Mouse (Mus musculus): ENCODE results near the gene 1500011B03Rik.
"Not testable (repeated sequence)": the region's sequence is repeated elsewhere in the genome, so short reads cannot be mapped to it uniquely, and the experiment has no call there.

1500011B03Rik gene

DNA sequence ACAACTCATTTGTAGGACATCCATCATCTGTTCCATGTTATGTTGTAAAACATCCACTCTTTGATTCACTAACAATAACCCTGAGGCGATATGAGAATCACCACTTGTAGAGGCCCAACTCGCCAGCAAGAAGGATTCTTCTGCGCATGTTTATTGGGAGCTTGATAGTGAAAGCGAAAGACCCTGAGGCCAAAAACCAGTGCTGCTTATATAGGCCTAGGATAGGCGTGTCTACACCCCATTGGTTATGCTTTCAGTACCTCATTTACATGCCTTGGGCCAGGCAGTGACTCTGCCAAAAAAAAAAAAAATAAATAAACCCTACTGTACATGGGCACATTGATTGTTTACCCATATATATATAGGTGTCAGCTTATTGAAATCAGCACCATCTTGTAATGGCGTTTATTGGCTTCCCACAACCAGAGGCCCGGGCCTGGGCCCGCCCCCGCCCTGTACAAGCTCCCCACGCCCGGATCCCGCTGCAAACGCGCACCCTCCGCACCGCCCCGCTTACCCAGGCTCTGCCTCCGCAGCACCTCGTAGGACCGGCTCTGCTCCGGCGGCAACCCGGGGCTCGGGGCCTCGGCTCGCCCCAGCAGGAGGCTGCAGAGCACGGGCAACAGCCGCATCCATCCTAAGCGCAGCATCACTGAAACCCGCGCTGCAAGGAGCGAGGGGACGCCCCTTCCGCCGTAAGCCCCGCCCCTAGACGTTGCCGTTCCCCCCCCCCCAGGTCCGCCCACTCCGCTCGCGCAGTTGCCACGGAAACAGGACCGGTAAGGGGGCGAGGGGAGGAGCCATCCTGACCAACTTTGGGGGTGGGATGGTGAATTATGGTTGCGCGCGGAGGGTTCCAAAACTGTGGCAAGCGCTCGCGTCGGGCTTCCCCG, at the start of gene 1500011B03Rik:
1500011B03Rik (minus strand) TSS at position 673 of the 893 bp plus-strand sequence.
- DNase-seq (ENCODE audit: extremely low read depth, low read depth): peak; percentile 47

DNA sequence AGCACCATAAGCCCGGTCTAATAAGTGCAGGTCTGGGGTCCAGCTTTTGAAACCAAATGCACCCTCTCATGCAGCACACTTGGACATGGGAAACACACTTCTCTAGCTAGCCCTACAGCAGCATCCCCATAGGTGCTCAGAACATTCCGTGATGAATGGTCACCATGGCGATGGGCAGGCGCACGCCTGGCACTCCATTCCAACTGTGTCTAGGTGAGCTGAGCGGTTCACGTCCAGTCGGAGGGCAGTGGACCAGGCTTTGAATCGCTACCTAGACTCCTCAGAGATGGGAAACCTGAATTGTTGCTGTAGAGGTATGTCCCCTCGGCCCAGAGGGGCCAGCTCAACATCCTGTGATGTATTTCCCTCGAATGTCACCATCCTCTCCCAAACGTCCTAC, 42.0 kb upstream of the 1500011B03Rik start:
- DNase-seq (ENCODE audit: extremely low read depth, low read depth): no peak

DNA sequence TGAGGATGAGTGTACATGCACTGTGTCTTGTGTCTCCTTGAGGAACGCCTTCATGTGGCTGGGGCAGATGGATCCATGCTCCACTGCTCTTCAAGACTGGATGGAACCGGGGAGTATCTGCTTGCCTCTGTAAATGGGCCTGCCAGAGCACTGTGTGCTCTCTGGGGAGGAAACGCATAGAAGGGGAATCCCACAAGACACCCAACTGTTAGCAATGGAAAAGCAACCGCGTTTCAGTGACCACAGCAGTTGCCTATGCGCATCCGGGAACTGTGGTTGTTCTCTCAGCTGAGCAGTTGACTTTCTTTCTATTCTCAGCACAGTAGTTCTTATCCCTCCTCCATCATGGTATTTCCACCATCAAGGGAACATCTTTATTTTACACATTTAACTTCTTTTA, 41.5 kb upstream of the 1500011B03Rik start:
- no peak for DNase-seq (ENCODE audit: extremely low read depth, low read depth)

DNA sequence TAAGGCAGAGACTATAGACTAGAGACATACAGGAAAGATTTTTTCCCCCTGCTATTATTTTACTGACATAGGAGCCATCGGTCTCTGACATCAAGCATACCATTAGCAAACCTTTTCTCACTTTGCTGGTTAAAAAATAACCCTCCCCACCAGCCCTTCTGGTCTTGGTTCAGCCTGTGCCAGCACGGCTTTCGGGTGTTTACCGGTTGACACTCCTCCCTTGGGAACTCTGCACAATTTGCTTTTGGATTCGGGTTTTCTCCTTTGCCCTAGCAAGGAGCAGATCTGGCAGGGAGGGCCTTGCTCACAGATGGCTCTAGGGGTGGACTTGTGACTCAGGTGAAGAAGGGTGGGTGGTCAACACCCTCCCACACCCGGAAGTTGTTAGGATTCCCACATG, 38.5 kb upstream of the 1500011B03Rik start:
- DNase-seq (ENCODE audit: extremely low read depth, low read depth): no peak

DNA sequence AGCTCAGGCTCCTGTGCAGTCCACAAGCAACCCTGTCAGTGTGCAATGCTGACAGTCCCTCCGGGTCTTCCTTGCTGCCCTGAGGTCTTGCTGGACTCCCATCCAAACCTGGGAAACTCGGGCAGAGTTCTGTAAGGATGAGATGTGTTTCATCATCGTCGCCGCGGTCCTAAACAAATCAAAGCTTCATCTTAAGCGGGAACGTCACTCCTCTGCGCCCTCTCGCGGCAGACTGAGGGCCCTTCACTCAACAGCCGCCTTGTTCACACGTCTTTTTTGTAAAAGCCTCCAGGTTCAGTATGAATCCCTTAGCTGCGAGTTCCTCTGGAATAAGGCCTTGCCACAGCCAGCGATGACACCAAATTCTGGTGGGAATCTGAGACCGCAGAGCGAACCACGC, 36.0 kb upstream of the 1500011B03Rik start:
- peak; percentile 11 for DNase-seq (ENCODE audit: extremely low read depth, low read depth)

DNA sequence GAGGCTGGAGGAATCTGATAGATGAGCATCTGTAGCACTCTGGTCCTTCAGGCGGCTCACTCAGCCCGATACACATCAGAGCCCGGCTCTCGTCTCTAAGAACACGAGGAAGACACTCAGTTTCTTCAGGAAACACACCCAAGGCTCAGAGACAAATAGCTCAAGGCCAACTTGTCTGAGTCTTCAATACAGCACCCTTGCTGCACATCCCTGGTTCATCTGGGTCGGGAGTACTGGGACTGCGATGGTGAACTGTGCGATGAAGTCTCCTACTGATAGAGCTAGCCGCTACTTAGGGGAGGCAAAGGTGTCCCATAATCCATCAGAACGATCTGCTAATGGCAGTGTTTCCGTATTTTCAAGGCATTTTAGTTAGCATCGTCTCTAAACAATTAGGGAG, 35.3 kb upstream of the 1500011B03Rik start, which contains the start of gene Gm9936:
Gm9936 (minus strand) TSS at position 101 of the 400 bp plus-strand sequence.
- no peak for DNase-seq (ENCODE audit: extremely low read depth, low read depth)

DNA sequence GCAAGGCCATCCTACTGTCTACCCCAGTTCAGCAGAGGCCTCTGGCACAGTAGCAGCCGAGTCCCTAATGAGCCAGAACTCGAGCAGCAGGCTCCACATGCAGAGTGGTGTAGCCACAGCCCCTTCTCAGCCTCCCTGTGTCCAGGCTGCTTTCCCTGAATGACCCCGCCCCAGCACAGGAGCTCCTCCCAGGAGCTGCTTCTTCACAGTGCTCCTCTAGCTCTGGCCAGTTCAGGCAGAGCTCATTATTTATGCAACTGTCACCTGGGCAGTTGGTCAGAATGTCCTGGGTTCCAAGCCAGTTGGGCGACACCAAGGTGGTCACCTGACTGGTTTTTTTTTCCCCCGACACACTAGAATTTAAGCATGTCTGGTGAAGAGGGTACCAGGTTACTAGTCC, 30.1 kb upstream of the 1500011B03Rik start, which contains the start of gene 4930519G04Rik:
4930519G04Rik (plus strand) TSS at position 301 of the 400 bp plus-strand sequence.
- not testable (repeated sequence) for DNase-seq (ENCODE audit: extremely low read depth, low read depth)

DNA sequence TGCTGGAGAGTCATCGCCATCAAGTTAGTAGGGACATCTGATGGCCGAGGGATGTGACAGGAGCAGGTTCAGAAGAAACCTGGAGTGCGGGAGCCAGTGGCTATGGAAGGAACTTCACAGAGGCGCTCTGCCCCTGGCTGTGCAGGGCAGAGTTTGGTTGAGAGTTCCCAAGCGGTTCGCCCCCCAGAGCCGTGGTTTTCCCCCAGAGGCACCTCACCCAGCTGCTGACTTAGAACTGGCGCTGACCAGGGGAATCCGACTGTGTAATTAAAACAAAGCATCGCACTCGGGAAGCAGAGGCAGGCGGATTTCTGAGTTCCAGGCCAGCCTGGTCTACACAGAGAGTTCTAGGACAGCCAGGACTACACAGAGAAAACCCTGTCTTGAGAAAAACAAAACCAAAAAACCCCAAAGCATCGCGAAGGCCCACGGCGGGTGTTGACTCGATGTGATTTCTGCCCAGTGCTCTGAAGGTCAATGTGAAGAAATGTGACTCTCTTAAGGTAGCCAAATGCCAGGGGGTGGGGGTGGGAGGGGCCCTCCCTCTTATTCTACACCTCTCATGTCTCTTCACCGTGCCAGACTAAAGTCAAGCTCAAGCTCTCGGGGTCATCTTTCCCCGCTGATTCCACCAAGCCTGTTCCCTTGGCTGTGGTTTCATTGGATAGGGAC, 28.4 kb upstream of the 1500011B03Rik start:
- no peak for DNase-seq (ENCODE audit: extremely low read depth, low read depth)

DNA sequence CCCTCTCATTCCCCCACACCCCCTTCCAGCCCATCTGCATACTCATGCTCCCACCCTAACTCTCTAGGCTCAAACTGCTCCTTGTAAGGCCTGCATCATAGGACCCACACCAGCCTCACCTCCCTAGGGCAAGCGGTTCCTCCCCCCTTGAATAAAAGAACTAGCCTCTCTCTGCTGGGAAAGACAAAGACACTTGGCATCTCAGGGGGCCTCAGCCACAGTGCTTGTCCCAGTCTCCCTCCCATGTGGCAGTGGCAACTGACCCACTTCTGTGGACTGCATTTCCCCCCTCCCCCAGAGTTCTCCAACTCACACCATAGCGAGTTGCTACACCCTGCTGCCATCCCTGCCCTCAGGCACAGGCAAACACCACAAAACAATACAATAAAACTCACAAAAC, 21.1 kb upstream of the 1500011B03Rik start:
- DNase-seq (ENCODE audit: extremely low read depth, low read depth): not testable (repeated sequence)

DNA sequence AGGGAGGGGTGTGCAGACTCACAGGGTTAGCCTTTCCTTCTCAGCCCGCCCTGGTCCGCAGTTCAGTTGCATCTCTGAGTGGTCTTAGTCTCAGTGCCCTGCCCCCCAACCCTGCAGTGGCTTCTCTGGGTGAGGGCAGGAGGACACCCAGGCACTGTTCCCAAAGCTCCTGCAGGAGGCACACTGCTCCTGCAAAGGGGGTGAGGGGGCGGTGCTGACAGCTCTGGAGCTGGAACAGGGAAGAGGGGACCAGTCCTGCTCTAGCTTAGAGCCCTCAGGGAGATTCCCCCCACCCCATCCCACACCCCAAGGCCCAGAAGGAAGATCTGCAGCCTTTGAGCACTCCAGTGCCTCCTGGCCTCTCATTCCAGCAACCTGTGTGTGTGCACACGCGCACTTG, 19.4 kb upstream of the 1500011B03Rik start:
- DNase-seq (ENCODE audit: extremely low read depth, low read depth): no peak

DNA sequence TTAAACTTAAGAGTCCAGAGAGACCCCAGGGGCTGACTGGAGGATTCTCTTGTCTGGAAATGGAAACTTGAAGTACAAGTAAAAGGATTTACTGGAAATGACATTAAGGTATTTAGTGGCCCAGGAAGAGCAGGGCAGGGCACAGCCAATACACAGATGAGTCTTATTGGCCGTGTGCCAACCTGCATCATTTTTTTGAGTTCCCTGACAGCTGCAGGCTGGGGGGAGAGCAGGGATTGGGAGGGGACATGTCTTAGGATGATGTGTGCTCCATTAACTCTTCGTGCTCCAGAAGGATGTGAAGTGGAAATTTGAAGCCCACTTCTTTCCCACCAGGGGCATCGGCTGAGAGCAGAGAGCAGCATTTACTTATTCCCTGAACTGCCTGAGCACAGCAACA, 18.9 kb upstream of the 1500011B03Rik start:
- DNase-seq (ENCODE audit: extremely low read depth, low read depth): not testable (repeated sequence)

DNA sequence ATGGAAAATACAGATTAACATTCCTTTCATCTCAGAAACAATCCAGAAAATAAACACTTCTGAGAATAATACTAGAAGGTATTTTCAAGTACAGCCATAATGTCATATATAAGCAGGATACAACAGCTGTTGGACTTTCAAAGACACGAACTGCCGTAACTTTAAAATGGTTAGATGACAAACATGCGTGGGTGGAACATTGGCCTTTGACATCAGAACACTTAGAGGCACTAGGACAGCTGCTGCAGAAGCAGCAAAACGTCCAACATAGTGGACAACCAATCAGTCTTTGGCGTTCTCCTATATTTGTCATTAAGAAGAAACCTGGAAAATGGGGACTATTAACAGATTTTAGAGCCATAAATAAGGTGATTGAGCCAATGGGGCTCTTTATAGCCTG, 17.2 kb upstream of the 1500011B03Rik start:
- not testable (repeated sequence) for DNase-seq (ENCODE audit: extremely low read depth, low read depth)

DNA sequence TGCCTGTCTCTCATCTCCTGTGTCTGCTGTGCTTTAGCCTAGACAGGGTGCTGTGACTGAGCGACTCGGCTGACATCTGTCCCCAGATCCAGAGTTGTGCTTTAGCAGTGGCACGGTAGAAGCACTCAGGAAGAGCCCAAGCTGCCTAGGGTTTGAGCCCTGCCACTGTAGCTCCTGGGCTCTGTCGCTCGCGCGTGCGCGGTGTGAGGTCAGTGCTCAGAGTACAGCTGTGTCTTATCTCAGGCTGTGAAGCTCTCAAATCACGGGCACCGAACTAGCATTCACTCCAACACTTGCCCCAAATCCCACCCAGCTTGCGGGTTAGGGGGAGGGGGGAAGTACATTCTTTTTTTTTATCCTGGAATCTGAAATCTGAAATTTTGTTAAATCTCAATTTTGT, 13.6 kb upstream of the 1500011B03Rik start:
- no peak for DNase-seq (ENCODE audit: extremely low read depth, low read depth)

DNA sequence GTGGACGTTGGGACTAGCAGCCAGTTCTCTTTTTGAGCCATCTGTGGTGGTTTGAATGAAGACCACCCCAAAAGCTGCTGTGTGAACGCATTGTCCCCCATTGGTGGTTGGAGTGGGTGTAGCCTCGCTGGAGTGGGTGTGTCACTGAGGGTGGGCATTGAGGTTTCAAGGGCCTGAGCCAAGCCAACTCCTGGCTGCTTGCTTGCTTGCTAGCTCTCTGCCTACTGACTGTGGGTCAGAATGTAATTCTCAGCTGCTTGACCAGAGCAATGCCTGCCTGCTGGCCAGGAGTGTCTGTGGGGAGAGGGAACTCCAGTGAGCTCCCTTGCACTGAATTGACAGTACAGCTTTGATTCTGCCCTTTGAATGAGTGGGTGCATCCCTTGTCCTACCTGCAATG, 6.5 kb upstream of the 1500011B03Rik start:
- no peak for DNase-seq (ENCODE audit: extremely low read depth, low read depth)

DNA sequence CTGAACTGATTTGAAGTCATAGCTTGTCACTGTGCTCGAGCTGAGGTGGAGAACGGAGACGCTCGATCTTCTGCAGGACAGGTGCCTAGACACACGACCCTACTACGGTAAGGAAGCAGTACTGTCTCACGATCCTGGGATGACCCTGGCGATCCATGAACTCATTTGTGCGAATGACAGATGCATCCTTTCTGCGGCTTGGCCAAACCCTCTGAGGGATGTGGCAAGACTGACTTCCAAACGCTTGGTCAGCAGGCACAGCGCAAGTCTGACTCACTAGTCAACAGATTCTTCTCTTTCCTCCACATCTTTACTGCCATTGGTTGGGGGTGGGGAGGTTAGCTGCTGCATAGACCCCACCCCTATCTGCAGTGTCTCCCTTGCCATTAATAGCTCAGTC, 4.2 kb upstream of the 1500011B03Rik start:
- no peak for DNase-seq (ENCODE audit: extremely low read depth, low read depth)

DNA sequence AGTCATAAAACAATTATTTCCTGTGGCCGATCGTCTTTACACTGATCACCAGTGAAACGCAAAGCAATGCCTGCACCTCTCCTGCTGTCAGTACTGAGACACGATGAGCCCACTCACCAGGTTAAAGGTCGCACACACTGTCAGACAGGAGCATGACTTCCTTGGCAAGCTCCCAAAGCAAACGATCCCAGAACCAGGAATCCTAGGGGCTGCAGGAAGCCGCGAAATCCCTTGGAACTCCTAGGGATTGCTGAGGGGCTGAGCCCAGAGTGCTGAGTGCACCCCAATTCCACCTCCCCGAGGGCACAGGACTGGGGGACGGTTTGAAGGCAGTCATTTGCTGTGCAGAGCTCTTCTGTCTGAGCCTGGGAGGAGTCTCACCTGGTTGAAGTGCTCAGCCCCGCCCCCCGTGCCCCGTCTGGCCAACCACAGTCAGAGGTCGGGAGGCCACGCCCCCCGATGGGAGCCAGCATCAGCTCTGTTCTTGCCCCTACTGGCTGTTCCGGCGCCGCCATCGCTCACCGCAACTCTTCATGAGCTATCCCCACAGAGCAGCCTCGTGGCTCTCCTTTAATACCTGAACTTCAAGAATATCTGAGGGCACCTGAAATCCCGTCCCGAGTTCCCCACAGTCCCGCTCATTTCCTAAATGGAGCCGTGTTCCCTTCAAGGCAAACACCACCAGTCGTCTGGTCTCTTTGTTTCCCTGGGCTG, 2.9 kb upstream of the 1500011B03Rik start:
- peak; percentile 84 for DNase-seq (ENCODE audit: extremely low read depth, low read depth)

DNA sequence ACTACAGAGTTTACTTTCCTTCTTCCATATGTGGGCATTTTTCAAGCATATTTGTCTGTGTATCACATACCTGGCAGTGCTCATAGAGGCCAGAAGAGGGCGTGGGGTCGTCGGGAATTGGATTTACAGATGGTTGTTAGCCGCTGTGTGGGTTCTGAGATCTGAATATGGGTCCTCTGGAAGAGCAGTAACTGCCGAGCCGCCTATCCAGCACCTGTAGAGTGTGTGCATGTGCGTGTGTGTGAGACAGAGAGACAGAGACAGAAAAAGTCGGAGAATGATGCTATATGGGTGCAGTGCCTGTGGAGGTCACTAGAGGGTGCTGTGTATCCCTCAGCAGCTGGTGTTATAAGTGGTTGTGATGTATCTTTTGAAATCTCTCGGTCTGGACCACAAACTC, 929 bp upstream of the 1500011B03Rik start:
- DNase-seq (ENCODE audit: extremely low read depth, low read depth): peak; percentile 55

DNA sequence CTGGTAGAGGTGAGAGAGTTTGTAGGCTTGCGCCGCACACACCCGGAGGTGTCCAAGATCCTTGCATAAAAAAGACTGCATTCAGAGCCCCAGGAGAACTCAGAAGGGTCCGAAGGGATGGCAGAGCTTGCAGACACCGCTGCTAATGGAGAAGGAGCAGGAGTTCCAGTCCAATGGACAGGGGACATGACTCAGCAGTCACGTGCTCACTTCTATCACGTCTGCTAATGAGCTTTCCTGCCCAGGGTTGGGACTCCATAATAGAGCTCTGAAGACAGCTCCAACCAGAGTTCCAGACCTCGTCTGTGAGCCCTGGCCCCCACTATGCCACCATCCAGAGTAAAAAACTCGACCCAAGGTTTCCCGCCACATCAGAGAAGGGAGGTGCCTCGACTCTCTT, 5.1 kb downstream of the 1500011B03Rik start:
- no peak for DNase-seq (ENCODE audit: extremely low read depth, low read depth)

DNA sequence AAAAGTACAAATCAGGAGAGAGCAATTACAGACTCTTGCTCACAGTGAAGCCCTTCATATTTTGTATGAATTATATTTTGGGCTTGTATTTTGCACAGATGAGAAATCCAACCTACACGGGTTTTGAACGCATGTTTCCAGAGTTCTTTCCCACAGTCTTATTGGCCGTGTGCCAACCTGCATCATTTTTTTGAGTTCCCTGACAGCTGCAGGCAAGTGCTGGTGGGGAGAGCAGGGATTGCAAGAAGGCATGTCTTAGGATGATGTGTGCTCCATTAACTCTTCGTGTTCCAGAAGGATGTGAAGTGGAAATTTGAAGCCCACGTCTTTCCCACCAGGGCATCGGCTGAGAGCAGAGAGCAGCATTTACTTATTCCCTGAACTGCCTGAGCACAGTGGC, 6.7 kb downstream of the 1500011B03Rik start:
- no peak for DNase-seq (ENCODE audit: extremely low read depth, low read depth)

DNA sequence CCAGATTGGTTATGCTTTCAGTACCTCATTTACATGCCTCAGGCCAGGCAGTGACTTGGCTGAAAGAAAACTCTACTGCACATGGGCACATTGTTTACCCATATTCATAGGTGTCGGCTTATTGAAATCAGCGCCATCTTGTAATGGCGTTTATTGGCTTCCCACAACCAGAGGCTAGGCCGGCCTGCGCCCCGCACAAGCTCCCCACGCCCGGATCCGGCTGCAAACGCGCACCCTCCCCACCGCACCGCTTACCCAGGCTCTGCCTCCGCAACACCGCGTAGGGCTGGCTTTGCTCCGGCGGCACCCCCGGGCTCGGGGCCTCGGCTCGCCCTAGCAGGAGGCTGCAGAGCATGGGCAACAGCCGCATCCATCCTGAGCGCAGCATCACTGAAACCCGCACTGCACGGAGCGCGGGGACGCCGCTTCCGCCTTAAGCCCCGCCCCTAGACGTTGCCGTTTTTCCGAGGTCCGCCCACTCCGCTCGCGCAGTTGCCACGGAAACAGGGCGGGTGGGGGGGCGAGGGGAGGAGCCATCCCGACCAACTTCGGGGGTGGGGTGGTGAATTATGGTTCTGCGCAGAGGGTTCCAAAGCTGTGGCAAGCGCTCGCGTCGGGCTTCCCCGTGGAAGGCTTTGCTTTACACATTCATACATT, 9.6 kb downstream of the 1500011B03Rik start:
- peak; percentile 38 for DNase-seq (ENCODE audit: extremely low read depth, low read depth)

DNA sequence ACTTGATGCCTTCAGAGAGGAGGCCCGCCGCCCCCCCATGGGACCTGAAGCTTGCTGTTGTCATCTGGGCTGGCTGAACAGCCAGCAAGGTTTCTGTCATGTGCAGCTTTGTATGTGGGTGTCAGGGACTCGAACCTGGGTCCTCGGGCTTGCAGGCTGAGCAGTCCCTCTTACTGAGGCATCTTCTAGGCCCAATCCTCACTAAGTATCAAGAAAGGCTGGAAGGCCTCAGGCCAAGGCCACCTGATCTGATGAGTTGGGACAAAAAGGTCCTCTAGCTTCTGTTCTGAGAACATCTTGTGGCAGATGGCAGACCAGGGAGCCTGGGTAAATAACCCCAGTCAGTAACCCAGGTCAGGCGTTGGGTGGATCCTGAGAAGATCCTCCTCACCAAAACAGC, 13.4 kb downstream of the 1500011B03Rik start:
- no peak for DNase-seq (ENCODE audit: extremely low read depth, low read depth)
